Mouse (Mus musculus): Measurements from ENCODE around the gene Ddx46.

DNA sequence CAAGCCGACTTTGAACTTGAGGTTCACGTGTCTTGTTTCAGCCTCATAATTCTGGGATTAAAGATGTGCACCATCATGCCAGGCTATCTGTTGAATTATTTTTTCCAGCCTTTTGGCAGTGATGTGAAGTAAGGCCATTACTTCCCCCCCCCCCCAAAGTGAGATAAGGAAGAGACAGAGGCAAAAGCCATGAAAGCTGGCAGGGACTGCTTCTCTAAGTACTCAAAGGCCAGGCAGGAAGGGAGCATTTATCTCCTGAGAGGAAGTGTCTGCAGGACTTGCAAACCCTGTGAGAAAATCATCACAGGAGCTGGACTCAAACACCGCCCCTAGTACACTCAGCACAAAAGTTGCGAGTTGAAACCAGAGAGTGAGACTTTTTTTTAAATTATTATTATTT lies 15.5 kb upstream of the Ddx46 start:
- TF ChIP-seq MYOD1 (IDR thresholded peaks at IDR 0.05; ENCODE audit: control insufficient read depth, insufficient read length, low read depth) (no peak), CTCF (IDR thresholded peaks at IDR 0.05; ENCODE audit: control insufficient read depth, insufficient read depth, insufficient read length) (no peak), MAX (IDR thresholded peaks at IDR 0.05) (no peak)
